10 mouse cellular contexts compared by ENCODE assay signal in genomic region chr14:46240046-46240800, GRCm38 (mm10).
DNase-seq lines count a peak whose midpoint lies in the region; ATAC-seq lines count a peak whose summit lies in the region.
"Had no signal": no experiment of that assay in that cellular context is flagged by ENCODE, and none has a peak within 500 bp of the region (broad histone marks: within the 10 kb centered on the region; RNA-seq: fewer than 3 reads in every experiment).

No protein-coding gene starts in this region.

- 62% methylated on average over 15 of the region's 15 CpGs for WGBS in heart, embryonic 11.5 days (ENCODE audit: insufficient replicate concordance)
- 78% methylated on average over 15 of the region's 15 CpGs for WGBS in hindbrain, embryonic 13.5 days

- no peak overlapping the region for H3K27ac ChIP-seq in heart, embryonic 11.5 days (ENCODE audit: low read depth, low read length)
- no peak overlapping the region; the same call in 1 of the 2 replicates for H3K27ac ChIP-seq in hindbrain, embryonic 13.5 days
- H3K27ac ChIP-seq: midbrain, embryonic 13.5 days had no signal

- ATAC-seq in heart, embryonic 11.5 days (replicated peaks; ENCODE audit: insufficient number of reproducible peaks, low FRiP score, low TSS enrichment) = peak; percentile 68; the same call in 1 of the 2 replicates
- ATAC-seq in hindbrain, embryonic 13.5 days (ENCODE audit: low FRiP score) = no peak
- ATAC-seq: midbrain, embryonic 13.5 days had no signal

- H3K27me3 ChIP-seq in heart, embryonic 11.5 days (ENCODE audit: control insufficient read depth, insufficient read depth, low read length) = no peaks in the 10 kb centered on the region
- H3K27me3 ChIP-seq in hindbrain, embryonic 13.5 days = no peaks in the 10 kb centered on the region
- H3K27me3 ChIP-seq: midbrain, embryonic 13.5 days had no signal

- no peak overlapping the region for H3K4me2 ChIP-seq in heart, embryonic 11.5 days
- no peak overlapping the region for H3K4me2 ChIP-seq in hindbrain, embryonic 13.5 days
- H3K4me2 ChIP-seq: midbrain, embryonic 13.5 days had no signal

- H3K9ac ChIP-seq in heart, embryonic 11.5 days (ENCODE audit: low read depth, low read length) = no peak overlapping the region
- H3K9ac ChIP-seq in hindbrain, embryonic 13.5 days = no peak overlapping the region
- H3K9ac ChIP-seq: midbrain, embryonic 13.5 days had no signal

- peak; percentile 14 for DNase-seq in kidney, adult 11 months
- DNase-seq in kidney, adult 8-10 months = no peak
- peak; percentile 7 for DNase-seq in brain, adult 2 months (ENCODE audit: low read depth, low spot score)
- DNase-seq in kidney, postnatal 36 days = peak; percentile 12 to 54
- DNase-seq in yolk sac, embryonic 10.5 days (ENCODE audit: low spot score) = no peak
- no peak for DNase-seq in right cerebral cortex, adult 2 months (ENCODE audit: low spot score in 2 of 2)
- DNase-seq: cerebellum, adult 11-12 months had no signal

- H3K9me3 ChIP-seq in heart, embryonic 11.5 days (replicated peaks; ENCODE audit: control insufficient read depth, low read length) = no peaks in the 10 kb centered on the region
- H3K9me3 ChIP-seq in hindbrain, embryonic 13.5 days = no peaks in the 10 kb centered on the region
- H3K9me3 ChIP-seq: midbrain, embryonic 13.5 days had no signal

- no peaks in the 10 kb centered on the region for H3K36me3 ChIP-seq in heart, embryonic 11.5 days (ENCODE audit: control insufficient read depth, insufficient read depth, low read length)
- no peaks in the 10 kb centered on the region for H3K36me3 ChIP-seq in hindbrain, embryonic 13.5 days
- H3K36me3 ChIP-seq: midbrain, embryonic 13.5 days had no signal

- no peaks in the 10 kb centered on the region; the same call in 1 of the 2 replicates for H3K4me1 ChIP-seq in heart, embryonic 11.5 days (ENCODE audit: control insufficient read depth, insufficient read depth, low read length)
- no peaks in the 10 kb centered on the region for H3K4me1 ChIP-seq in hindbrain, embryonic 13.5 days (replicated peaks)
- H3K4me1 ChIP-seq: midbrain, embryonic 13.5 days had no signal

- no peak overlapping the region for H3K4me3 ChIP-seq in heart, embryonic 11.5 days (ENCODE audit: low read depth, low read length)
- no peak overlapping the region for H3K4me3 ChIP-seq in hindbrain, embryonic 13.5 days
- H3K4me3 ChIP-seq: midbrain, embryonic 13.5 days had no signal

Comparison
In these comparisons a context has a peak if more than half of its experiments do, and no peak if none do; other contexts are left out.
1. DNase-seq: peak in kidney, adult 11 months (single experiment), brain, adult 2 months (single experiment) and kidney, postnatal 36 days (2 of 2); none in kidney, adult 8-10 months (0 of 2), yolk sac, embryonic 10.5 days (single experiment) and right cerebral cortex, adult 2 months (0 of 2).